Mouse (Mus musculus) myocyte (in vitro differentiated cells): ENCODE measurements around the gene Glrx2. TPM values are rescaled to one million over a fixed set of nuclear protein-coding genes. Genes with fewer than 3 reads are reported as not detected.

Experiments used
- H3K27me3 ChIP-seq: one replicate; pipeline ENCODE4 v1.6.1; 2011; ENCODE audit not compliant: control insufficient read depth, insufficient read depth, insufficient read length
- H3K36me3 ChIP-seq: one replicate; pipeline ENCODE4 v1.6.1; 2011; ENCODE audit not compliant: control insufficient read depth, insufficient read depth
- H3K4me2 ChIP-seq: one replicate; pipeline ENCODE4 v1.6.1; 2011; ENCODE audit warnings: low read depth, control low read depth
- H3K4me3 ChIP-seq: one replicate; pipeline ENCODE4 v1.5.1; 2011; ENCODE audit warnings: mild to moderate bottlenecking, control low read depth, moderate library complexity
- H3K79me2 ChIP-seq: one replicate; pipeline ENCODE4 v1.6.1; 2011; ENCODE audit not compliant: control insufficient read depth, insufficient read depth
- H3ac ChIP-seq: one replicate; pipeline ENCODE4 v1.6.1; 2011; ENCODE audit not compliant: control insufficient read depth, insufficient read length
- CEBPB ChIP-seq: IDR thresholded peaks from 2 replicates; pipeline ENCODE4 v1.6.1; 2011; ENCODE audit warnings: mild to moderate bottlenecking, moderate library complexity; ENCODE audit not compliant: poor library complexity, insufficient read depth, severe bottlenecking
- E2F4 ChIP-seq: IDR thresholded peaks from one replicate; pipeline ENCODE4 v1.6.1; 2011; ENCODE audit warnings: mild to moderate bottlenecking, control low read depth, moderate library complexity; ENCODE audit not compliant: insufficient read depth
- MAX ChIP-seq: IDR thresholded peaks from one replicate; pipeline ENCODE4 v1.6.1; 2011; ENCODE audit warnings: low read depth, mild to moderate bottlenecking, control low read depth
- MYOD1 ChIP-seq, 3 experiments: IDR thresholded peaks; one replicate each; pipeline ENCODE4 v1.6.1; 2011; ENCODE audit warnings: control low read depth in 2 of 3, low read depth in 2 of 3, mild to moderate bottlenecking in 2 of 3, moderate library complexity in 1 of 3; ENCODE audit not compliant: insufficient read length in 2 of 3, control insufficient read depth in 1 of 3
- MYOG ChIP-seq, 3 experiments: IDR thresholded peaks; one replicate each; pipeline ENCODE4 v1.6.1; 2011; ENCODE audit warnings: control low read depth in 2 of 3, low read depth in 2 of 3, mild to moderate bottlenecking in 2 of 3; ENCODE audit not compliant: insufficient read length in 2 of 3, control insufficient read depth in 1 of 3, insufficient read depth in 1 of 3
- POLR2A ChIP-seq: IDR thresholded peaks from one replicate; pipeline ENCODE4 v1.6.1; 2011; ENCODE audit warnings: low read depth, mild to moderate bottlenecking, control low read depth, moderate library complexity; ENCODE audit not compliant: insufficient read length
- POLR2AphosphoS2 ChIP-seq: IDR thresholded peaks from one replicate; pipeline ENCODE4 v1.6.1; 2011; ENCODE audit warnings: low read depth, control low read depth; ENCODE audit not compliant: insufficient read length
- REST ChIP-seq: IDR thresholded peaks from one replicate; pipeline ENCODE4 v1.6.1; 2011; ENCODE audit warnings: mild to moderate bottlenecking, control low read depth, moderate library complexity; ENCODE audit not compliant: insufficient read depth, insufficient read length
- SRF ChIP-seq: IDR thresholded peaks from one replicate; pipeline ENCODE4 v1.6.1; 2011; ENCODE audit warnings: low read depth; ENCODE audit not compliant: control insufficient read depth, insufficient read length
- TCF12 ChIP-seq: IDR thresholded peaks from one replicate; pipeline ENCODE4 v1.6.1; 2011; ENCODE audit warnings: mild to moderate bottlenecking, control low read depth; ENCODE audit not compliant: poor library complexity, insufficient read depth, severe bottlenecking
- TCF3 ChIP-seq: IDR thresholded peaks from one replicate; pipeline ENCODE4 v1.6.1; 2011; ENCODE audit warnings: low read depth, control low read depth; ENCODE audit not compliant: insufficient read length
- USF1 ChIP-seq: IDR thresholded peaks from one replicate; pipeline ENCODE4 v1.6.1; 2011; ENCODE audit warnings: low read depth, mild to moderate bottlenecking, control low read depth, moderate library complexity
- polyA plus RNA-seq: library from polyadenylated mRNA; unstranded; fragments of >200 nt; fragmentation: generic; extraction: Trizol; gene quantifications from one replicate; pipeline ENCODE4 v1.2.1, GENCODE M21; 2012; ENCODE audit warnings: missing spikeins

The Glrx2 gene
- polyA plus RNA-seq, 1 experiment = 81.0 TPM

GRCm38 (mm10) chr1:143741331-143741730, 25.2 kb downstream of the Glrx2 start:
- Histone ChIP-seq H3K27me3 (no peaks in the 10 kb centered on the region), H3ac (no peak overlapping the region), H3K36me3 (peaks cover 17% of the 10 kb centered on the region), H3K4me2 (no peak overlapping the region), H3K79me2 (no peaks in the 10 kb centered on the region), H3K4me3 (no peak overlapping the region)
- no peak for TF ChIP-seq POLR2A
- TF ChIP-seq REST = no peak
- no peak for TF ChIP-seq SRF
- TF ChIP-seq TCF12 = no peak
- no peak for TF ChIP-seq POLR2AphosphoS2
- no peak for TF ChIP-seq TCF3
- no peak for TF ChIP-seq MAX
- no peak for TF ChIP-seq MYOD1 (IDR thresholded peaks at IDR 0.05; ENCODE audit: control insufficient read depth in 1 of 3, insufficient read length in 2 of 3, low read depth in 2 of 3)
- no peak for TF ChIP-seq CEBPB
- TF ChIP-seq USF1 = no peak
- TF ChIP-seq E2F4 = no peak
- no peak for TF ChIP-seq MYOG (IDR thresholded peaks at IDR 0.05; ENCODE audit: control insufficient read depth in 1 of 3, insufficient read depth in 1 of 3, insufficient read length in 2 of 3, low read depth in 2 of 3)

GRCm38 (mm10) chr1:143742186-143742585, 26.0 kb downstream of the Glrx2 start:
- H3K4me2 ChIP-seq = no peak overlapping the region
- peaks cover 17% of the 10 kb centered on the region for H3K36me3 ChIP-seq
- no peaks in the 10 kb centered on the region for H3K79me2 ChIP-seq
- no peak overlapping the region for H3ac ChIP-seq
- no peaks in the 10 kb centered on the region for H3K27me3 ChIP-seq
- H3K4me3 ChIP-seq = no peak overlapping the region
- TF ChIP-seq TCF3 = no peak
- TF ChIP-seq REST = no peak
- no peak for TF ChIP-seq POLR2AphosphoS2
- TF ChIP-seq SRF = no peak
- TF ChIP-seq MYOD1 (IDR thresholded peaks at IDR 0.05; ENCODE audit: control insufficient read depth in 1 of 3, insufficient read length in 2 of 3, low read depth in 2 of 3) = no peak
- TF ChIP-seq POLR2A = no peak
- no peak for TF ChIP-seq TCF12

GRCm38 (mm10) chr1:143745871-143746270, 29.7 kb downstream of the Glrx2 start:
- H3ac ChIP-seq = no peak overlapping the region
- H3K4me2 ChIP-seq = no peak overlapping the region
- peaks cover 17% of the 10 kb centered on the region for H3K36me3 ChIP-seq
- H3K79me2 ChIP-seq = no peaks in the 10 kb centered on the region
- H3K27me3 ChIP-seq = no peaks in the 10 kb centered on the region
- TF ChIP-seq POLR2A = no peak
- no peak for TF ChIP-seq REST
- TF ChIP-seq MAX = no peak
- TF ChIP-seq TCF12 = no peak
- no peak for TF ChIP-seq SRF
- TF ChIP-seq MYOG (IDR thresholded peaks at IDR 0.05; ENCODE audit: control insufficient read depth in 1 of 3, insufficient read depth in 1 of 3, insufficient read length in 2 of 3, low read depth in 2 of 3) = no peak
- no peak for TF ChIP-seq E2F4
- TF ChIP-seq TCF3 = no peak
- TF ChIP-seq CEBPB = no peak
- TF ChIP-seq USF1 = no peak
- TF ChIP-seq POLR2AphosphoS2 = no peak
- TF ChIP-seq MYOD1 (IDR thresholded peaks at IDR 0.05; ENCODE audit: control insufficient read depth in 1 of 3, insufficient read length in 2 of 3, low read depth in 2 of 3) = no peak
- H3K4me3 ChIP-seq = no peak overlapping the region

GRCm38 (mm10) chr1:143762159-143762558, 46.0 kb downstream of the Glrx2 start:
- Histone ChIP-seq H3K4me2 (no peak overlapping the region), H3K79me2 (no peaks in the 10 kb centered on the region), H3K36me3 (peaks cover 37% of the 10 kb centered on the region), H3K4me3 (no peak overlapping the region), H3ac (no peak overlapping the region), H3K27me3 (no peaks in the 10 kb centered on the region)
- TF ChIP-seq SRF (no peak), POLR2A (no peak), MAX (no peak), REST (no peak)

GRCm38 (mm10) chr1:143764443-143764842, 48.3 kb downstream of the Glrx2 start:
- H3ac ChIP-seq = no peak overlapping the region
- no peaks in the 10 kb centered on the region for H3K79me2 ChIP-seq
- H3K27me3 ChIP-seq = no peaks in the 10 kb centered on the region
- H3K36me3 ChIP-seq = peaks cover 44% of the 10 kb centered on the region
- no peak overlapping the region for H3K4me3 ChIP-seq
- H3K4me2 ChIP-seq = no peak overlapping the region
- TF ChIP-seq CEBPB = no peak
- no peak for TF ChIP-seq MYOG (IDR thresholded peaks at IDR 0.05; ENCODE audit: control insufficient read depth in 1 of 3, insufficient read depth in 1 of 3, insufficient read length in 2 of 3, low read depth in 2 of 3)
- TF ChIP-seq USF1 = no peak
- TF ChIP-seq SRF = no peak
- no peak for TF ChIP-seq TCF12
